Mouse (Mus musculus): ENCODE results near the gene Pltp.

The Pltp gene

DNA sequence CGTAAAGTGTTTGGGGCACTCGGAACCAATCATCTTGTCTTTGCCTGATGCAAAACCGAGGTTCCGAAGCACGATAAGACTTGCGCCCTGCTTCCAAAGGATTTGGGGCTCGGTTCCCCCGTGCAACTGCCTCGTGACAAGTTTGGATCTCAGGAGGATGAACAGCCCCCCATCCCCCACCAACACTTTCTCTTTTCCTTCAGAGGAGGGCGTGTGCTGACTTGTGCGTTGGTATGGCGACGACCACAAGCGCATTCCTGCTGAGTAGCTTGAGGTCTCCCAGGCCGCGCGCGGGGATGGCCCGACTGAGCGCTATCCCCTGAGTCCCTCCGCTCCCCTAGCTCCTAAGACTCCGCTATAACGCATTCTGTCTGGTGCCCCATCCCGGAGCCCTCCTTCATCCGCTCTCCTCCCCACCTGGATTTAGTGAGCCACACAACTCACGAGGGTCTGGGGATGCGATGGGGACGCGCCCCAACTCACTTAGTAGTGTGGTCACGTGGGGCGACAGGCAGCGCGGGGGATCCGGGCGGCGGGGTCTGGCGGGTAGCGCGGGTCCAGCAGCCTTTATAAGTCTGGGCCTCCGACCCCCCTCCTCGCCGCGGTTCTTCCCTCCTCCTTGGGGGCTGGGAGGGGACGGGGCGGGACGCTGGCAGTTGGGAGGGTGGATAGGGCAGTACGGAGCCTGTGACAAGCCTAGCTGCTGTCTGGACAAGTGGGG is at the start of gene Pltp:
Pltp (minus strand) TSS at position 611 of the 721 bp plus-strand sequence.
- DNase-seq (ENCODE audit: low spot score in 2 of 2), result no peak

DNA sequence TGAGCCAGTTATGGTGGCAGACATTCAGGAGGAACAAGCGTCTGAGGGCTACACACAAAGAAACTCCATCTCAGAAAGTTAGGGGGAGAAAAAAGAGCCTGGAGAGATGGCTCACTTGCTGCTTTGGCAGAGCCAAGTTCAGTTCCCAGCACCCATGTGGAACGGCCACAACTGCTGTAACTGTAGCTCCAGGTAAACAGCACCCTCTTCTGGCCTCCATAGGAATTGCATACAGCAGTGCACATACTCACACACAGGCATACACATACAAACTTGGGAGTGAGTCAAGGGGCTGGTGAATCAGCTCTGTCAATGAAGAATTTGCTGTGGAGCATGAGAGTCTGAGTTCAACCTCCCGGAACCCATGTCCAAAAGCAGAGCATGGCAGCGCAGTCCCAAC is 48.6 kb upstream of the Pltp start:
- no peak for DNase-seq (ENCODE audit: low spot score in 2 of 2)

DNA sequence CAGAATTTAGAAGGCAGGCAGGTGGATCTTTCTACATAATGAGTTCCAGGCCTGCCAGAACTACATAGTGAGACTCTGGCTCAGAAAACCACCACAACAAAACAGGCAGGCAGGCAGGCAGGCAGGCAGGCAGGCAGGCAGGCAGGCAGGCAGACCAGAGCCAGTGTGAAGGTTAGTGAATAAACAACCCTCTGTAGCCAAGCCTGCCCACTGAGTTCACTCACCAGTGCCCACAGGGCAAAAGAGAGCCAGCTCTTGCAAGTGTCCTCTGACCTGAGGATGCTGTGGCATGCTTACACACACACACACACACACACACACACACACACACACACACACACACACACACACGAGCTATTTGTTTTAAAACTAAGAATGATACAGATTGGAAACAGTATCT is 46.0 kb upstream of the Pltp start:
- DNase-seq (ENCODE audit: low spot score in 2 of 2), result no peak

DNA sequence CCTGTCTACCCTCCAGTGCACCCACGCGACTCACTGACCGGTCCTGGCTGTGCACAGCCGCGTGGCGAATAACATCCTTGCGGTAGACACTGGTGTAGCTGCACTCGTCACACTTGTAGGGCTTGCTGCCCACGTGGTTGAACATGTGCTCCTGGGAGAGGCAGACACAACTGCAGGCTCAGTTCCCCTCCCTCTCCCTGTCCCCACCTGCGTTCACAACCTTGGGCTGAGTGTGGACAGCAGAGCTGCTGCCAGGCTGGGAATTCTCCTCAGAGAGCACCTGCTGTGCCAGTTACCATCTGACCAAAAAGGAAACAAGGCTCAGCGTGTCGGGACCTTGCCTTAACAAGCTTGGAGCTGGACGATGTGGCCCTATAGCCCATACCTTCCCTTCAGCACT is 43.9 kb upstream of the Pltp start:
- DNase-seq (ENCODE audit: low spot score in 2 of 2), result no peak

DNA sequence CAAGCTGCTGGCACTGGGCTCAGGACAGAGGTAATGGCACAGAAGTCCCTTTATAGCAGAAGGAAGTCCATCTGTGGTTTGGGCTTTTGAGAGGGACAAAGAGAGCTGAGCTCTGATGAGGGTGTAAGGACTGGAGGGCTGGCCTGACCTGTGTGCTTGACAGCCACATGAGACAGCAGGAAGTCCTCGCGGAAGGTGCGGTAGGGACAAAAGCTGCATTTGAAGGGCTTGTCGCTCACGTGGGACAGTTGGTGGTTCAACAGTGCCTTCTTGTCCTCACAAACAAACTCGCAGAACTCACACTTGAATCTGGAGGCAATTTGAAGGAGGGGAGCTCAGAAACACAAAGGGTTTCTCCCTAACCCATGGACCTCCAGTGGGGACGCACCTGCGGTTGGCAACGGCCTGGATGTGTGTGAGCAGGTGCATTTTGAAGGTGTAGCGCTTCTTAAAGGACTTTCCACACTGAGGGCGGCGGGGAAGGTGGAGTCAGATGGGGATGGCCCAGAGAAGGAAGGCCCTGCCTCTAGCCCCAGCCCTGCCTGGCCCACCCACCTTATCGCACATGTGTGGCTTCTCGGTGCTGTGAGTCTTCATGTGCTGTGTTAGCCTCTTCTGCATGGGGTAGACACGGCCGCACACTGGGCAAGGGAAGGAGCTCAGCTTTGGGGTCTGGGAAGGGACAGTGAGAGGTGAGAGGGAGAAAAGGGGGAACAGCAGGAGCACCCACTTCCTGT is 42.4 kb upstream of the Pltp start:
- no peak for DNase-seq (ENCODE audit: low spot score in 2 of 2)

DNA sequence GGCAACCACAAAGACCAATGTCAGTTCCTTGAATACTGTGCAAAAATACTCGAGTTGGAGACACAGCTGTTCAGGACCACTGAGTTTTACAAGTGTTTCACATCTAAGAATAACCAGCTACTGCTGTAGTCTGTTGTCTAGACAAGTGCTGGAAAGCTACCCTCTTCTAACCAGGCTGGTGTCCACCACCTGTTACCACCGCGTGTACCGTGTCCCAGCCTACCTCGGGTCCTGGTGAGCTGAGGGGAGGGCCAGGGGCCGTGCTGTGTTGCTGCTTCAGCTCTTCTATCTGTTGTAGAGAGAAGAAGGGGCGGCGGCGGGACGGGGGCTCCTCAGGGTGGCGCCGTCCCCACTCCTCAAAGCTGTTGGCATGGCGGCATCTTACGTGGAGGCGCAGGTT is 41.5 kb upstream of the Pltp start:
- DNase-seq (ENCODE audit: low spot score in 2 of 2), result no peak

DNA sequence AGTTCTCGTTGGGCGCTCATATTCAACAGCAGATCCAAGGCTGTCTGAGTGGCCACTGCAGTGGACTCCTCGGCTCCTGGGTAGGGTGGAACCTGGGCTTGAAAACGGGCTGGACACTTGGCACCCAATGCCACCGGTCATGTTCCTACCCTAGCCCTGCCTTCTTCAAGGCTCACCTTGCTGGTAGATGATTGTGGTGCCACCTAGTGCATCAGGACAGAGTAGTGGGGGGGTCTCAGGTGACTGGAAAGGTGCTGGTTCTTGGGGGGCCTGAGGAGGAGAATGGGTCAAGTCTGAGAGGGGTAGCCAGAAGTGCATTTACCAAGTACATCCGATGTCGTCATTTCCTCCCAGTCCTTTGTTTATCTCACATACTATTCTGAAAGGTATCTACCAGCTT is 40.5 kb upstream of the Pltp start:
- DNase-seq (ENCODE audit: low spot score in 2 of 2), result no peak

DNA sequence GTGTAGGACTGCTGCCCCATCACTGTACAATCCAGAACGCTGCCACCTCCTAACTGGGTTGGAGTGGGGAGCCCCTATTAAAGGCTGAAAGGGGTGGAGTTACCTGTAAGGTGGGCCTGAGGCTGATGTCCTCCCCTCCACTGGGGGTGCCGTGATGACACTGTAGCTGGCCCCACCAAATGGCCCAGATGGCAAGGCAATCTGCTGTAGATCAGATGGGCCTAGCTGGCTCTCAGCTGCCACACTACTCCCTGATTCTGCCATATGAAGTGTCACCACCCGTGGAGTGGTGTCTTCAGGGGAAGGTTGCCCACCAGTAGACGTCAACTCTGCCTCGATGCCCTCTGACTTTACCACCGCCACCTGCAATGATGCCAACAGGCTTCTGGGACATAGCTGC is 38.4 kb upstream of the Pltp start:
- no peak for DNase-seq (ENCODE audit: low spot score in 2 of 2)

DNA sequence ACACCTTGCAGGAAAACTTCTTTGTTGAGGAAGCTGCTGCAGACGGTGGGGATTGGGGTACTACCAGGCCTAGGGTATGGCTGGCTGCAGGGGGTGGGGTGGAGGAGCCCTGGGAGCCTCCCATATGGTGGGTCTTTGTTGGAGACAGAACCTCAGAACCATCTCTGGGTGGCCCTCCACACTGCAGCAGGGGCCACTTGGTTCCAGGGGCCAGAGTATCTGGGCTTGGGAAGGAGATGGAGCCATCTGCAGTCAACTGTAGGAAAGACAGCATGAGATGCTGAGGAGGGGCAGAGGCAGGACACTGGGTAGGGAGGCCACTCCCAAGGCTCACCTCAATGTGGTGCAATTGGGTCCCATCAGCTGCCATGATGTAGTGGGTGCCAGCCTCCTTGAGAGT is 37.1 kb upstream of the Pltp start:
- DNase-seq (ENCODE audit: low spot score in 2 of 2), result no peak

DNA sequence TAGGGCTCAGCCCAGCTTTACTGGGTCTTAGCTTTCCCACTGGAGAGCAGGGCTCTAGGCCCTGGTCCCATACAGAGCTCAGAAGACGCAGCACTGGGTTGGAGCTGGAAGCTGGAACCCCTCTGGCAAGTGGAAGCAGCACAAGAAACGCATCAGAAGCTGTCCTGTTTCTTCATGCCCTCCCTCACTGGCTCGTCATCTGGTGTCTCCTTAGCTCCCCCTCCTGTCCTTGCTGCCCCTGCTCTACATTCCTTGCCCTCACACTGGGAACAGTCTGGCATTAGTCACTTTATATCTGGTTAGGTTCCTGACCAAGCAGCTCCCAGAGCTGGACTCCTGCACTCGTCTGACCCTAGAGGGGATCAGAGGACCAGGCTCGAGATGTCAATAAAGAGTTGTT is 36.5 kb upstream of the Pltp start:
- no peak for DNase-seq (ENCODE audit: low spot score in 2 of 2)

DNA sequence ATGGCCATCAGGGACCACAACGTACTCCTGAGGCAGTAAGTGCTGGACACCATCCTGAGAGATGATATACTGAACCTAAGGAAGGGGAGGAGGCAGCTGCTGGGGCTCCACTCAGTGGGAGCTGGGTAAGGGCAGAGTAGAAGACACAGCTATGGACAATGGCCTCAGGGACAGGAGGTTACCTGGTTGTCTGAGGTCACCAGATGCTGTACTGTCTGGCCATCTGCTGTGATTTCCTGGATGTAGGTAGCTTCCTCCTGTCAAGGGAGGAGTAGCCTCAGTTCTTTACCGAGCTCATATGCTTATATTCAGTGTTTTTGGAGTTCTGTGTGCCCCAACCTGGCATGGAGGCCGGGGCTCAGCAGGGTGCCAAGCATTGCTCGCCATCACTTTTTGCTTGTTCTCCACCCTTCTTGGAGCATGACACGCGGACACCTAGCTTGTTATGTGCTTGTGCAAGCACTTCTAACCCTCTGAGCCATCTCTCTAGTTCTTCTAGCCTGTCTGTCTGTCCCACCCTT is 35.2 kb upstream of the Pltp start:
- no peak for DNase-seq (ENCODE audit: low spot score in 2 of 2)

DNA sequence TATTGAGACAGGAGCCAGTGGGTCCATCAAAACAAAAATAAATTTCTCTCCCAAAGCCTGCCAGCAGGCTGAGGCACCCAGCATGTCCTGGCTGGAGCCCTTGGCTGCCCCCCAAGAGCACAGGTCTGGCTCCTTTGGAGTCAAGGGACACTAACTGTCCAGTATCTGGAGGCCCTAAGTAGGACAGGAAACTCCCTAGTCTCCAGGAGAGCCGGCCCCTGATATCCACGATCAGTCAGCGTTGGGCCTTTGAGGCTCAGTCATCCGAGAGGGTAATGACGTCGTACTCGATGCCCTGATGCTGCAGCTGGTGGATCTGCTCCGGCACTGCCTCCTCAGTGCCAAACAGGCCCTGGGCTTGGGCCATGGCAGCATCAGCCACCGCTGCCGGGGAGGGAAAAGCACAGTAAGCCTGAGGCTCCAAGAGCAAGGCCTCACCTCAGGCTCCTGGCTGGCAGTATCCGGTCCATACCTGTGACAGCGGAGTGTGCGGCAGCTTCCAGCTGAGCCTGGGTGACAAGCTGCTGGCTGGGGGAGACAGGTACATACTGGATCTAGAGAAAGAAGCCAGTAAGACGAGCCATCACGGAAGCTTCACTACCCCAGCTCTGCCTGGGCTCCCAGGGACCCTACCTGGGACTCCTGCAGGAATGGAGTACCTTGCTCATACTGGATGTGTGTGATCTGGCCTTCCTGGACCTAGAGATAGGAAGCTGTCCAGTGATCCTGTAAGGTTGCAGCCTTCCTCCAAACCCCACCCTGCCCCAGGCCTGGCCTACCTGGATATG is 34.6 kb upstream of the Pltp start:
- no peak for DNase-seq (ENCODE audit: low spot score in 2 of 2)

DNA sequence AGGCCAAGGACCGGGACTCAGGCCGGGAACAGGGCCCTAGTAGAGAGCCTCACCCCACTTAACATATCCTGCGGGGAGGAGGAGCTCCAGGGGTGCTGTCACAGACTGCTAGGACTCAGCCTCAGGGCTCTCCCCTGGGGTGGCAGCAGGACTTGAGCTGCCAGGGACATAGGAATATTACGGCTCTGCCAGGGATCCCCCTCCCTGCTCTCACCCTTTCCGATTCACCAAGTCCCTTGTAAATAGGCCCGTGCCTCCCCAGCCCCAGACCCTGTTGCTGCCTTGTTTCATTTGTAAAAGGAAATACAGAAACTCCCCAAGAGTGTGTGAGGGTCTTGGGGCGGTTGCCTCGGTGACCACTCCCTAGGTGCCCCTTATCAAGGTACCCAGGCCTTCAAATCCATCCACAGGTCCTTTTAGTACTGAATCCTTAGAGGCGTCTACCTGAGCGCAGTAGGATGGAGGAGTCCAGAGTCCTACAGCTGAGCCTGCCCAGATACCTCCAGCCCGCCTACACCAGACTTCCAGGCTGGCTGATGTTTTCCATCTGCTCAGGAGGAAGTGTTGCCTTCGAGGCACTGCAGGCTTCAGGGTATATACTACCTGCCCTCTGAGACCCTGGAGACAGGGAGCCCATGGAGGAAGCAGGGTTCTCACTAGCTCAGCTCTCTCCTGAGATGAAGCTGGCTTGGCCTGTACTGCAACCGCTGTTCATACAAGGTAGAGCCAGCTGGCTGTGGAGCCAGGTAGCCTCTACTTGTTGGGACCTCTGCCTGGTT is 33.7 kb upstream of the Pltp start:
- no peak for DNase-seq (ENCODE audit: low spot score in 2 of 2)

DNA sequence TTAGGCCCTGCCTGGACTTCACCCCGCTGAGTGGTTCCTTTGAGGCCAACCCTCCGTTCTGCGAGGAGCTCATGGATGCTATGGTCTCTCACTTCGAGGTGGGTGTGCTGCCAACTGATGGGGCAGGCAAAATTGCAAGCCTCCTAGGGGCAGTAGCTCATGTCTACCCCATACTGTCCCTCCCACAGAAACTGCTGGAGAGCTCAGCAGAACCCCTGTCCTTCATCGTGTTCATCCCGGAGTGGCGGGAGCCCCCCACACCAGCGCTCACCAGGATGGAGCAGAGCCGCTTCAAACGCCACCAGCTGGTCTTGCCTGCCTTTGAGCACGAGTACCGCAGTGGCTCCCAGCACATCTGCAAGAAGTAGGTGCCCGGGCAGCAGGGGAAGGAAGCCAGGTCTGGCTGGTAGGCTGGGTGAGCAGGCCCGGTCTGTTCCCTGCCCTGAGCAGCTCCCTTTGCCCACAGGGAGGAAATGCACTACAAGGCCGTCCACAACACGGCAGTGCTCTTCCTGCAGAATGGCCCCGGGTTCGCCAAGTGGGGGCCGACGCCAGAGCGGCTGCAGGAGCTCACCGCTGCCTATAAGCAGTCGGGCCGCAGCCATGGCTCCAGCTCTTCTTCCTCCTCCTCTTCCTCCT is 33.0 kb upstream of the Pltp start:
- DNase-seq (ENCODE audit: low spot score in 2 of 2), result no peak

DNA sequence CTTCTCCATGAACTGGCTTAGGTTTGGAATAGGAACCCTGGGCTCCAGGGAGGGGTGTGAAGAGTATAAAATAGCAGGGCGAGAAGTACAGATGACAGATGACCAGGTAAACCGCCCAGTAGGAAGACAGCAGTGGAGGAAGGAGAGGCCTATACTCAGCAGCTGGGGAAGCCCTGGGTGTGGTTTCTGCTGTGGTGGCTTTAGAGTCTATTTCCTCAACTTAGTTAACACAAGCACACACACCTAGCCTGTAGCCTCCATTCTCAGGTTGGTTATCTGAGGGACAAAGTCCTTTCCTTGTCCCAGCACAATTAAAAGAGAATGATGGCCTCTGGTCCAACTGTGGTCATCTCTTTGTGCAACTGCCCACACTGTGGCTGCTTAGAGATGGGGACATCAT is 32.4 kb upstream of the Pltp start:
- DNase-seq (ENCODE audit: low spot score in 2 of 2), result no peak

DNA sequence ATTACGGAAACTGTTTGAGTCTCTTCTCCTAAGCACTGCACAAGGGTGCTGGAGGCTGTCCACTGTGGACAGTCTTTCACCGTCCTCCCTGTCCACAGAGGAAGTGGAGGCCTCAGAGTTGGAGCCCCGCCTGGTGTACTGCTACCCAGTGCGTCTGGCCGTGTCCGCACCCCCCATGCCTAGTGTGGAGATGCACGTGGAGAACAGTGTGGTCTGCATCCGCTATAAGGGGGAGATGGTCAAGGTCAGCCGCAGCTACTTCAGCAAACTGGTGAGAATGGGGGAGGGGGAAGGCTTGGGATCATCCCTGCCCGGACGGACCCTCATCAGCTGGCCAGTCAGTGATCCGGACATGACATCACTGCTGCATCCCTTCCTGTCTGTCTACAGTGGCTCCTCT is 31.5 kb upstream of the Pltp start:
- no peak for DNase-seq (ENCODE audit: low spot score in 2 of 2)

DNA sequence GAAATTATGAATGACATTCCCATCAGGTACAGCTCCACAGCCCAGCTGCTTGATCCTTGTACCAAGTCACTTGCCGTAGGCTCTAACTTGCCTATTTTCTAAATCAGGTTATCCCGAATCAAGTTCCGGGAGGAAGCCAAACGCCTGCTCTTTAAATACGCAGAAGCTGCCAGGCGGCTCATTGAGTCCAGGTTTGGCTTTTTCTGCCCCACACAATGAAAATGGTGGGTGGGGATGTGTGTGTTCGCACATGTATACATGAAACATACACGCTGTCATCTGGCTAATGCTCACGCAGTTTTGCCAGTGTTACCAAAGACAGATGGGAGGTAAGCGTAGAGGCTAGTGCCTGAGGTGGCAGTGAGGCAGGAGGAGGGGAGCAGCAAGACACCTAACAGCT is 29.1 kb upstream of the Pltp start:
- no peak for DNase-seq (ENCODE audit: low spot score in 2 of 2)

DNA sequence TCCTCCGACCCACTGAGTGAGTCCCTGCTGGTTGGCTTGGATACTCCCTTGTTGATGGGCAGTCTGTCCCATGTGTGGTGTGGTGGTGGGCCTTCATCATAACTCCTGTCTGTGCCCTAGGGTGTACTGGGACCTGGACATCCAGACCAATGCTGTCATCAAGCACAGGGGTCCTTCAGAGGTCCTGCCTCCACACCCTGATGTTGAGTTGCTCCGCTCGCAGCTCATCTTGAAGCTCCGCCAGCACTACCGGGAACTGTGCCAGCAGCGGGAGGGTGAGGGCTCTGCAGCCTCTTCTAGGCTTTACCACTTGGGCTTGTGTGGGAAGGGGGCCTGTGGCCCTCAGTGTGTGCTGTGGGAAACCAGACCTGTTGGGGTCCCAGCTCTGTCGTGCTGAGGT is 28.3 kb upstream of the Pltp start:
- peak; percentile 62 to 68 for DNase-seq (ENCODE audit: low spot score in 2 of 2)

DNA sequence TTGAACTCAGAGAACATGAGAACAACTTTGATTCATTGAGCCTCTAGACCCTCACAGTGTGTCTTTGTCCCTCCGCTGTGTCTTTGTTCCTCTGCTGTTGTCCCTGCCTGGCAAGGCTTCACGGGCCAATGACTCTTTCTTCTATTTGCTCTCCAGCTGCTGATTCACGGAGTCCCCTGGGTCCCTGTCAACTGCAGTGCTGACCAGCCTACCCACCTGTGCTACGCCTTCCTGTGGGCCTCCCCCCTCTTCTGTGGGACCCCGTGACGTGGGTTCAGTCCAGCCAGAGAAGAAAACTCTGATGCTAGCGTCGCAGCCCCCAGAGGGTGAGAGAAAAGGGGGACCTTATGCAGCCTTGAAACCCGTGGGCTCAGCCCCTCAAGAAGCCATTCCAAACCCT is 25.1 kb upstream of the Pltp start:
- no peak for DNase-seq (ENCODE audit: low spot score in 2 of 2)

DNA sequence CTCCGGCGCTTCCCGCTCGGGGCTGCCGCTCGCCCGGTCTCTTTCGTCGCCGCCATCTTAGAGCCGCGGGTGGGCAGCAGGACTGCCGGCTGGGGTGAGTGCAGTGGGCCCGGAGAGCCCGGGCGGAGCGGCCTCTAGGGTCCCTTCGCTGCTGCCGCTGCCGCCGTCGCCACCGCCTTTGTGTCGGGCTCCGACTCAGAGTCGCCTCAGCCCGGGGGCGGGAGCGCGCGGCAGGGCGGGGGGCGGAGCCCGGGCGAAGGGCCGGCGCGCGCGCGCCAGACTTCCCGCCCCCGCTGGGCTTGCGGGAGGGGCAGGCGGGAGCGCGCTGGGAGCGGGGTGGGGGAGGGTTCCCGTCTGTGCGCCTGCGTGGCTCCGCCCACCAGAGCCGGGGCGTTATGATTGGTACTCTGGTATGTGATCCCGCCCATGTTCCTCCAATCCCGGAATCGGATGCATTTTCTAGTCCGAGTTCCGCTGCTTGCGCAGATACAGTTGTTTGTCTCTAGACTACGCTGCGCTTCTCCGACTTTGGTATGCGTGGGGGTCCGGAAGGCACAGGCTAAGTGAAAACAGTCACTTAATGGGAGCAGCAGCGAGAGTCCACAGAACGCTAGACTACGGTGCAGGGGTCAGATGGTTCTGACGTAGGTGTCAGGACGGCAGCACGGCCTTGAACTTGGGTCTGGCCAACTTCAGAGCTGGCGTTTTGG is 22.2 kb upstream of the Pltp start:
- peak; percentile 92 to 93 for DNase-seq (ENCODE audit: low spot score in 2 of 2)

DNA sequence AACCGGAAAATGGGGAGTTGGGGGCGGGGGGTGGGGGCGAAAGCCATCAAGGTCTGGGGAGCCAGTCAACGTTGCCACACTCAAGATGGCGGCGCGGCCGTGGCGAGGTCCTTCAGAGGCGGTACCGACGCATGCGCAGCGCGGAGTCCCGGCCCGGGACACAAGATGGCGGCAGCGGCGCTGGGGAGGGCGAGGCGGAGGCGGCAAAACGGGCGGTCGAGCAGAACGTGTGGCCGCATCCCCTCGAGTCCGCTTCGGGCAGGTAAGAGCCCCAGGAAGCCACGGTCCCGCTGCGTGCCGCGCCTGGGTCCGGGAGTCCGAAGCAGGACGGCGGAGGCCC is 21.7 kb upstream of the Pltp start, which contains the start of gene Pcif1:
Pcif1 (plus strand) TSS at position 77 of the 340 bp plus-strand sequence.
- DNase-seq (ENCODE audit: low spot score in 2 of 2), result peak; percentile 79 to 86
